ENCODE assay signal across 8 mouse cellular contexts in genomic region chr2:30753219-30753618, GRCm38 (mm10). TPM values are rescaled to one million over a fixed set of nuclear protein-coding genes. Genes with fewer than 3 reads are reported as not detected.
DNase-seq lines count a peak whose midpoint lies in the region; ATAC-seq lines count a peak whose summit lies in the region.

No protein-coding gene starts in this region.

- peaks cover 19% of the 10 kb centered on the region for H3K4me1 ChIP-seq in kidney, embryonic 14.5 days (ENCODE audit: control insufficient read depth, insufficient read depth, low read length)

- H3K9me3 ChIP-seq in kidney, embryonic 14.5 days (ENCODE audit: control insufficient read depth, low read length): 0 out of 2 replicates have a peak, but pooled peaks cover 3% of the 10 kb centered on the region

- 24% methylated on average over 18 of the region's 18 CpGs for WGBS in kidney, embryonic 14.5 days

- no peaks in the 10 kb centered on the region for H3K36me3 ChIP-seq in kidney, embryonic 14.5 days (ENCODE audit: control insufficient read depth, insufficient read depth, low read length)

- H3K9ac ChIP-seq in kidney, embryonic 14.5 days (ENCODE audit: low read depth, low read length): peak overlapping the region; percentile 32; the same call in 1 of the 2 replicates

- peak; percentile 24 to 26 for DNase-seq in cerebellum, postnatal 25 days
- no peak for DNase-seq in cerebellum, adult 11-12 months
- DNase-seq in adrenal gland, postnatal 25 days: peak; percentile 85
- DNase-seq in heart, adult 11 months: peak; percentile 99
- DNase-seq in lung, postnatal 10 days: peak; percentile 88
- DNase-seq in spleen, adult 12 weeks (ENCODE audit: low spot score): no peak
- no peak for DNase-seq in layer of hippocampus, postnatal 10 days (ENCODE audit: low spot score in 2 of 2)

- no peak overlapping the region for H3K4me3 ChIP-seq in kidney, embryonic 14.5 days (ENCODE audit: low read length)

- peak overlapping the region; percentile 53 for H3K27ac ChIP-seq in kidney, embryonic 14.5 days (ENCODE audit: low read depth, low read length)

- peak; percentile 10; the same call in 1 of the 2 replicates for ATAC-seq in kidney, embryonic 14.5 days (ENCODE audit: low FRiP score, low TSS enrichment)

- no peaks in the 10 kb centered on the region for H3K27me3 ChIP-seq in kidney, embryonic 14.5 days (ENCODE audit: control insufficient read depth, insufficient read depth, low read length)

- H3K4me2 ChIP-seq in kidney, embryonic 14.5 days (replicated peaks; ENCODE audit: low read depth, low read length): no peak overlapping the region

RNA-seq across cellular contexts. Expression of gene 1700001O22Rik, which starts 50.2 kb away (rescaled TPM):
- 5.0 and 5.9 TPM in 2 replicates for total RNA-seq in adrenal gland, postnatal 25 days (2021)
- 3.8 and 4.2 TPM in 2 replicates for polyA plus RNA-seq in kidney, embryonic 14.5 days (2014; fragmentation: Nextera tagmentation; extraction: Ambion mirVana)
- total RNA-seq in layer of hippocampus, postnatal 10 days (2021): 1 to 10 TPM; 2.0 to 3.2 TPM

RNA-seq across cellular contexts. Expression of gene Ntmt1, which starts 54.4 kb away (rescaled TPM):
- total RNA-seq in adrenal gland, postnatal 25 days (2021): 46.1 and 57.5 TPM in 2 replicates
- polyA plus RNA-seq in kidney, embryonic 14.5 days (2014; fragmentation: Nextera tagmentation; extraction: Ambion mirVana): 95.6 and 101 TPM in 2 replicates
- total RNA-seq in layer of hippocampus, postnatal 10 days (2021): 10 to 100 TPM; 44.9 to 57.7 TPM

Comparison
In these comparisons a context has a peak if more than half of its experiments do, and no peak if none do; other contexts are left out.
1. DNase-seq: peak in cerebellum, postnatal 25 days (2 of 2), adrenal gland, postnatal 25 days (single experiment), heart, adult 11 months (single experiment) and lung, postnatal 10 days (single experiment); none in cerebellum, adult 11-12 months (single experiment), spleen, adult 12 weeks (single experiment) and layer of hippocampus, postnatal 10 days (0 of 2).